Mouse (Mus musculus): ENCODE results near the gene Gna14.

Gene Gna14

GRCm38 (mm10) chr19:16456181-16456580 is 20.6 kb downstream of the Gna14 start:
- no peak for DNase-seq (ENCODE audit: low read depth, low spot score)

DNA sequence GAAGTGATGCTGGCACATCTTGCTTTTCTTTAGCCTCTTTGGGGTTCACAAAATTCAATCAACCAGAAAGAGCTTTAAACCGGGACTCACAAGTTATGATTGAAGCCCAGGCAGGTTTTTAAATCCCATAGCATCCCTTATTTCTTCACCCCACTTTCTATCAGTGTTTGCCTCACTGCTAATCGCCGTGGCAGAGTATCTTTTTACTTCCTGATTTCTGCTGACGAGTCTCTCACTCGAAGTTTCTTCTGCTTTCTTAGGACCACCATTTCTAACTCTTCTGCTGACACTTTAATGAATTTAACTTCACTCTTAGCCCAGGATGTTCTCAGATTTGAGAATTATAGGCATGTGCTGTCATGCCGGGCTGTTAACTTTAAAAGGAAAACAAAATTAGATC is 21.6 kb downstream of the Gna14 start:
- DNase-seq (ENCODE audit: low read depth, low spot score), result no peak

DNA sequence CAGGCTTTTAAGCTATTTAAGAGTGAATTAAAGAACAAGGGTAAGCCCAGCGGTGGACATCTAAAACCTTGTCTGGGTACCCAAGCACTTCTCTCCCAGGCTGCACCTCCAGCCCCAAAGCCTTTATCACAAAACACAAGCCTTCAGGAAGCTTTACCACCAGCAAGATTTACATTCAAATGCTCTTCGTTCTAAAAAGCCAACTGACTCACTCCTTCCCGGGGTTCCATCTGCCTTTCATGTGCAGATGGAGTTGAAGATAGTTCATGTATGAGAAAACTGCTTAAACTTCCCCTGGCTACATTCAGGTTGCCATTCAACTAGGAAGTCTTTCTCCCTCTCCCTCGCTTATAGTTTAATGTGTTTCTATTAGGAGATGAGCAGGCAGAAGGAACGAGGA is 23.8 kb downstream of the Gna14 start:
- DNase-seq (ENCODE audit: low read depth, low spot score), result no peak

- no peak for DNase-seq (ENCODE audit: low read depth, low spot score)
Observed at GRCm38 (mm10) chr19:16460292-16460691, 24.7 kb downstream of the Gna14 start.

DNA sequence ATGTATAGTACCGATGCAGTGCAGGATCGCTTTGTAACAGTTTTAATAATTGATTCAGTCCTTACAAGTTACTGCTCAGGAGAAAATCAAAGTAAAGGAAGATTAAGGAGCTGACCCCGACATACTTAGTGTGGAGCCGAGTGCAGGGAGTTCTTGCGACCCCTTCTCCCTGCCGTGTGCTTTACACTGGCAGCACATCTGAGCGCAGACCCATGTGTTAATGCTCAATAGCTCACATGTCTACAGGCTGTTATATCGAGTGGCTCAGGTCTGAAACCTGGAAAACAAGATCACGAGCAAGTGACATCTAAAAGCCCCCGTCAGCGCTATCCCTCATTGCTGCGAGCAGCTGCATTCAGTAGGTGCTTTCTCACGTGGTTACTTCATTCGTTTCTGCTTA is 25.3 kb downstream of the Gna14 start:
- DNase-seq (ENCODE audit: low read depth, low spot score), result no peak

DNA sequence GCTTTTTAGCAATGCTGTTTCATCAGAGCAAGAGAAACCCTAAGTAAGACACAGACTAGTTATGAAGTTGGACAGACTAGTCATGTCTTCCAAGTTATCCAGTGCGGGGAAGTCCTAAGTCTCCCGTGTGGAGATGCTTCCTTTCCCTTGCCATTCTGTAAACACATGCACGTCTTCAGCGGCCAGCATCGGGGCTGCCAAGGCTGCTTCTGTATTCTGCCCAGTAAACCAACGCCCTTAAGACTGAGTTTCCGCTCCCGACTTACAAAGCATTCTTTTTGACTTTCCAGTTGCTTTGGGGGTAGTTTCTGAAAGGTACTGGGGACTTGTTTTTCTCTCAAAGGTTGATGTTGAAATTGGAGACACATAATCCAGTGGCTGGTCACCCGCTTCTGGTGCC is 26.9 kb downstream of the Gna14 start:
- DNase-seq (ENCODE audit: low read depth, low spot score), result no peak

- no peak for DNase-seq (ENCODE audit: low read depth, low spot score)
Observed at GRCm38 (mm10) chr19:16464730-16465129, 29.2 kb downstream of the Gna14 start.

DNA sequence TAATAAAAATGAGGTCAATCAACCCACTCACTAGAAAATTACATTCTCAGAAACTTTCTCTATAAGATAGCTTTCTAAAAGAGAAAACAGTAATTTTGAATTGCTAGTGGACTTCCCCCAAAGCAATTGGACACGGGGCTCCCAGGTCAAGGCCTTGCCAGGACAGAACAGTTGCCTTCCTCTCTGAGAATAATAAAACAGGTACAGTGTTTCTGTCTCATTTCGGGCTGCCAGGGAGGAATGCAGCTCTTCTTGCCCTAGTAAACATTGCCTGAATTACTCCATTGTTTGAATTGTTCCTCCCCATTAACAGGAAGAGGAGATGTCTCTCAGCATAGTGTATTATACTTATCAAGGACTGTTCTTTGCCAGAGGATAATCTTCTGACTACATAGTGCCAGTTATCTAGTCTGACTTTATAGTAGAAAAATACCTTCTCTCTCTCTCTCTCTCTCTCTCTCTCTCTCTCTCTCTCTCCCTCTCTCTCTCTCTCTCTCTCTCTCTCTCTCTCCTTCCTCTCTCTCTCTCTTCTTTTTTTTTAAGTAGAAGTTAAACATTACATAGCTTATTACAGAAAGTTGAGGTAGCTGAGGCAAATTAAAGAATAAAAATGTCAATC is 33.3 kb downstream of the Gna14 start:
- no peak for DNase-seq (ENCODE audit: low read depth, low spot score)

DNA sequence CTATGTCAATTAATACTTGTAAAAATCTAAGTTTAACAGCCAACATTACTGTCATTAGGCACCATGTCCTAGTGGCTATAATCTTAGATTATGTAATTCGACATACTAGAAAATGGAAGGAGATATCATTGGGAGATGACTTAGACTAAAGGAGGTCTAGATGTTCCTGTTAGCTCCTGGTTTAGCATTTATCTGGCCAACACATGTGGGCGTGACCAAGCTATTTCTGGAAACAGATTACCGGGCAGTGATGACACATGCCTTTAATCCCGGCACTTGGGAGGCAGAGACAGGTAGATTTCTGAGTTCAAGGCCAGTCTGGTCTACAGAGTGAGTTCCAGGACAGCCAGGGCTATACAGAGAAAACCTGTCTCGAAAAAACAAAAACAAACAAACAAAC is 37.1 kb downstream of the Gna14 start:
- no peak for DNase-seq (ENCODE audit: low read depth, low spot score)

GRCm38 (mm10) chr19:16477314-16477946 is 41.9 kb downstream of the Gna14 start:
- DNase-seq (ENCODE audit: low read depth, low spot score), result no peak

GRCm38 (mm10) chr19:16478186-16478607 is 42.6 kb downstream of the Gna14 start:
- no peak for DNase-seq (ENCODE audit: low read depth, low spot score)

- no peak for DNase-seq (ENCODE audit: low read depth, low spot score)
Observed at GRCm38 (mm10) chr19:16482047-16482446, 46.5 kb downstream of the Gna14 start.

GRCm38 (mm10) chr19:16484237-16484636 is 48.7 kb downstream of the Gna14 start:
- DNase-seq (ENCODE audit: low read depth, low spot score), result no peak

DNA sequence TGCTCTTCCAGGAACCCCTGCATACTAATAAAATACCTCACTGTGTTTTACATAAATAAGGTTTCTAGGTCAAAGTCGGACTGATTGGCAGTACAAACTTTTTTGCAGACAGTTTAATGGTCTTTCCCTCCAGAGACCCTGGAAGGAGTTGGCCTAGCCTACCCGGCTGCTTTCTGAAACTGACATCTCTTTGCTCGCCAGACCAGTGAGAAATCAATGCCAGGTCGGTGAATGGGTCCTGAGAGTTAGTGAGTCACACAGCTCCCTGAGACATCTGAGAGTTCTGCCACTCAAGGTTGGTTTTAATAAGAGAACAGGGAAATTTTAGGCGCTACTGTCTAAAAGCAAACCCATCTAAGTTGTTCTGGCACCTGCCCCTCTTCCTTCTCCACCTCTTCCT is 49.1 kb downstream of the Gna14 start:
- no peak for DNase-seq (ENCODE audit: low read depth, low spot score)

DNA sequence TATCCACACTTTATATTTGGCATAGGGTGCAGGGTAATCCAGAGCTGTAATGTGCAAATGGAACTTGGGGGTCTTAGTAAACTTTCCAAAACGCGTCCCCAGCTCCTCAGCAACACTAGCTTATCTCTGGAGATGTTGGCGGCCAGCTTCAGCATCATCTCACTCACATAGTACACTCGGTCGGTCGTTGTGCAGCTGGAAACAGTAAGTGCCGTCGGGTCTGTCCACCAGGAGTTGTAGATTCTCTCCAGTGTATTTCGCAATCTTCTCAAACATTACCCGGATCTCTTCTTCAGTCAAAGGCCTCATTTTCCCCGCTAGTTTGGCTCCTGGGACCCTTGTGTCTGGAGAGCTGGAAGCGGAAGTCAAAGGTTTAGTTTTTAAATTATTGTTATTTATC is 55.2 kb downstream of the Gna14 start:
- DNase-seq (ENCODE audit: low read depth, low spot score), result no peak

GRCm38 (mm10) chr19:16491497-16491896 is 55.9 kb downstream of the Gna14 start:
- no peak for DNase-seq (ENCODE audit: low read depth, low spot score)

- no peak for DNase-seq (ENCODE audit: low read depth, low spot score)
Observed at GRCm38 (mm10) chr19:16492453-16492852, 56.9 kb downstream of the Gna14 start.

DNA sequence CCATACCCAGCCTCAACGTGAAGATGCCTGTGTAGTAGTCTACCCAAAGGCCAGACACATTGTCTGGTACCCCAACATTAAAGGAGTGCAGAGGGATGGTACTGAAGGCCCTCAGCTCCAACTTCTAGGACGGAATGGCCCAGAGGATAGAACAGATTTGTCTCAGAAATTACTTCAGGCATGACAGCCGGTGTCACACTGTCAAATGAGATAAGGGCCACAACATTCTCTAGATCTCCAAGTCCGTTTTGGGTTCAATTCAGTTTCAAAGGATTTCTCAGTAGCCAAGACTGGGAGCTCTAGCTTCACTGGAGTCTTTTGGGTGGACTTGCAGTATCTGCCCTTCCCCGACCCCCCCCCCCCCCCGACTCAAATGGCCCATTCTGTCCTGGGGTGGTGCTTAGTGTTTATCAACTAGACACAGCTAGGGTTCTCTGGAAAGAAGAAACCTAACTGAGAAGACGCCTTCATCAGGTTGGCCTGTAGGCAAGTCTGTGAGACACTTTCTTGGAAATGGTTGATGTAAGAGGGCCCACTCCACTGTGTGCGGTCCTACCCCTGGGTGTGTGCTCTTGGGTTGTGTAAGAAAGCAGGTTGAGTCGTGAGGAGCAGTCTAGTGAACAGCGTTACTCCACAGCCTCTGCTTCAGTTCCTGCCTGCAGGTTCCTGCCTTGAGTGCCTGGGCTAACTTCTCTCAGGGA is 59.4 kb downstream of the Gna14 start:
- DNase-seq (ENCODE audit: low read depth, low spot score), result no peak

DNA sequence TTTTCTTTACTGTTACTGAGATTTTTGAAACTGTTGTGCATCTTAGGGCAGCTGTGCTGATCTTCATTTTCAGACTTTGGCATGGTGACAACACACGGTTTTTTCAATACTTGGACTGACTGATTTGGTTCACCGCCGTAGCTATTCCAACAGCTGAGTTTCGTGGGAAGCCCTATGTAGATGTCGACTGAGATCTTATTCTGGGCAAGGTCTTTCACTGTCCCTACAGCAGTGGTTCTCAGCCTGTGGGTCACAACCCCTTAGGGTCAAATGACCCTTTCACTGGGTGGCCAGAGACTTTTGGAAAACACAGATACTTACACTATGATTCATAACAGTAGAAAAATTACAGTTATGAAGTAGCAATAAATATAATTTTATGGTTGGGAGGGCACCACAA is 60.5 kb downstream of the Gna14 start:
- no peak for DNase-seq (ENCODE audit: low read depth, low spot score)

GRCm38 (mm10) chr19:16502054-16502453 is 66.5 kb downstream of the Gna14 start:
- DNase-seq (ENCODE audit: low read depth, low spot score), result no peak

GRCm38 (mm10) chr19:16506711-16507364 is 71.3 kb downstream of the Gna14 start:
- no peak for DNase-seq (ENCODE audit: low read depth, low spot score)

DNA sequence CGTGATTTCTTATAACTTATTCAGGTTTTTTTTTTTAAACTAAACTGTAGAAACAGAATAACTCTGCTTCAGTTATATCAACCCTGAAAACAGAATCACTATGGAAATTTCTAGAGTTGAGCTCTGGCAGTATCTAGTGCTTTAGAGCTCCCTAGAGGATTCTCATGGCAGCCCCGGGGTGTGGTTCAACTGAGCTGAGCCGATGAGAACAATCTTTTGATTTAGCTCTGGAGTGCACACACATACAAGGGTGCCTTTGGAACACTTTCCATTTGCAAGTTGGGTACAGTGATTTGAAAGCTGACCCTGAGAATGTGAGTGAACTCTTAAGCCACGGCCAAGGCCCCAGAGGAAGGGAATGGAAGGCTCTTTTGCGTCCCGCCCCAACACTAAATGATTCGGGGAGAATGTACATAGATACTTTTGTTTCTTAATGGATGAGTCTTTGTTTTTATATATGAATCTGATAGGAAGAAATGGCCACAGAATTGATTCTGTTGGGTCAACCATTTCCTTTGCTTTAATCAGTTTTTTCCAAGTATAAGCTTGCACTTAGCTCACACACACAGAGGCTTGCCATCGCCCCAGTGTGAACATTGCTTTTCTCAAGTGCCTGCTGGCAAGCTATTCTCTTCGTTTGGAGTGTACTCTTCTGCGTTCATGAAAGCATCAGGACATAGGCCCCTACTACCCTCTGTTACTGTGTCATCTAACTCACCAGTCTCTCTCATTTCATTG is 75.0 kb downstream of the Gna14 start:
- DNase-seq (ENCODE audit: low read depth, low spot score), result no peak

Data from retina, adult 2 months (tissue).